ENCODE assay signal across 10 mouse cellular contexts in the genomic region with DNA sequence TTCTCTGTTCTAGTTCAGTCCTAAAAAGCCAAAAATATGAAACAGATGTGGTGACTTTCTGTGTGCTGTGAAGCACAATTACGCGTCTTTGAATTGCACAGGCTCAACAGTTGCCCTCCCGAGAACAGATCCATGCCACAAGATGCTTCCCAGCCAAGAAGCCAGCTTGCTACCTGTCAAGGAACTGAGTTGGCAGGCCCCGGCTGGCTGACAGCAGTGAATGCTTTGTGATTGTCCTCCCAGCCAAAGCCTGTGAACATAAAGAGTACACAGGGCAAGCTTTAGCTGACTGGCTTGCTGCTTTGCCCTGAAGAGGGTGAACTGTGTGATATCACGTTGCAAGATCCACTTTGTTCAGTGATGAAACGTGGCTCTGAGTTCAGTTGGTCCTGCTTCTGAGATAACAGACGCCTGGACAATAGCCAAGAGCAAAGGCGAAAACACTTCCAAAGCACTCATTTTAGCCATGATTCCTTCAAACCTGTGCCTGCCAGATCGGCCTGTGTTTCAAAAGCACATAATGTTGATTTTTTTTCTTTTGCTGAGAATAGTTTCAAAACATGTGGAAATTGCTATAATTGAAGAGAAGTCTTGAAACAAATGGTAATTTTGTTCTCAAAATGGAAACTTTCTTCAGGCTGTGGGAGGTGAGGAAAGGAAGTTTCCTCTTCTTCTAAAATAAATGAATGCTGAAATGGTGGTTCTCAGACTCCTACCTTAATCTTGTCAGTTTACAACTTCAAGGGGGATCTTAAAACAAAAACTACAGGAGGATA.
DNase-seq lines count a peak whose midpoint lies in the region; ATAC-seq and TF ChIP-seq lines count a peak whose summit lies in the region.
"Had no signal": no experiment of that assay in that cellular context is flagged by ENCODE, and none has a peak within 500 bp of the region (broad histone marks: within the 10 kb centered on the region; RNA-seq: fewer than 3 reads in every experiment).

No protein-coding gene starts in this region.

- H3K36me3 ChIP-seq in MEL (ENCODE audit: control insufficient read depth in 1 of 2, insufficient read depth in 2 of 2, low read length in 2 of 2), result peaks cover 0 to 18% of the 10 kb centered on the region in 2 experiments; a peak in 2 of 4 replicates
- H3K36me3 ChIP-seq in forebrain, postnatal 0 days (ENCODE audit: insufficient read depth), result no peaks in the 10 kb centered on the region
- no peaks in the 10 kb centered on the region for H3K36me3 ChIP-seq in limb, embryonic 13.5 days
- no peaks in the 10 kb centered on the region for H3K36me3 ChIP-seq in heart, embryonic 10.5 days

- TF ChIP-seq RAD21 in MEL (IDR thresholded peaks at IDR 0.05; ENCODE audit: low read depth, low read length), result no peak

- H3K9ac ChIP-seq in MEL (ENCODE audit: control insufficient read depth, low read depth, low read length, poor library complexity, severe bottlenecking), result peak overlapping the region; percentile 53
- no peak overlapping the region for H3K9ac ChIP-seq in forebrain, postnatal 0 days
- H3K9ac ChIP-seq in limb, embryonic 13.5 days, result no peak overlapping the region

- no peaks in the 10 kb centered on the region for H3K79me2 ChIP-seq in MEL (ENCODE audit: control insufficient read depth, insufficient read depth, low read length, poor library complexity)

- no peak for TF ChIP-seq POLR2A in cerebellum, adult 2 months (IDR thresholded peaks at IDR 0.05; ENCODE audit: borderline replicate concordance, insufficient read depth, low read length)
- peak in 1 of 2 experiments; percentile 33; a peak in 1 of 4 replicates for TF ChIP-seq POLR2A in MEL (IDR thresholded peaks at IDR 0.05; ENCODE audit: control insufficient read depth in 1 of 2, insufficient read depth in 1 of 2, low read depth in 1 of 2, low read length in 2 of 2, poor library complexity in 1 of 2)

- no peak; the same call in 1 of the 2 replicates for ATAC-seq in cerebellum, adult (ENCODE audit: insufficient number of reproducible peaks, low FRiP score, low TSS enrichment)
- ATAC-seq in forebrain, postnatal 0 days, result peak; percentile 91
- ATAC-seq in limb, embryonic 13.5 days (ENCODE audit: low FRiP score, low read depth), result no peak

- 5% methylated on average over 9 of the region's 9 CpGs for WGBS in cerebellum, adult 2 months
- WGBS in forebrain, postnatal 0 days, result 26% methylated on average over 9 of the region's 9 CpGs
- WGBS in limb, embryonic 13.5 days, result 26% methylated on average over 9 of the region's 9 CpGs
- 44% methylated on average over 9 of the region's 9 CpGs for WGBS in heart, embryonic 10.5 days

- H3K4me1 ChIP-seq in cerebellum, adult 2 months (ENCODE audit: control insufficient read depth, insufficient read depth, low read length), result no peaks in the 10 kb centered on the region
- H3K4me1 ChIP-seq in MEL (ENCODE audit: control insufficient read depth in 1 of 2, insufficient read depth in 2 of 2, low read length in 2 of 2), result peaks cover 13 to 17% of the 10 kb centered on the region in 2 experiments
- H3K4me1 ChIP-seq in forebrain, postnatal 0 days (ENCODE audit: insufficient read depth), result no peaks in the 10 kb centered on the region
- H3K4me1 ChIP-seq in limb, embryonic 13.5 days, result peaks cover 9% of the 10 kb centered on the region
- H3K4me1 ChIP-seq in heart, embryonic 10.5 days, result peaks cover 5% of the 10 kb centered on the region; the same call in 1 of the 2 replicates

- TF ChIP-seq EP300 in MEL (IDR thresholded peaks at IDR 0.05; ENCODE audit: low read depth in 1 of 2, low read length in 2 of 2), result peak; percentile 83 to 92

- no peaks in the 10 kb centered on the region for H3K9me3 ChIP-seq in MEL (replicated peaks; ENCODE audit: insufficient read depth, low read length)
- no peaks in the 10 kb centered on the region for H3K9me3 ChIP-seq in forebrain, postnatal 0 days (ENCODE audit: low read length)
- no peaks in the 10 kb centered on the region for H3K9me3 ChIP-seq in limb, embryonic 13.5 days
- no peaks in the 10 kb centered on the region for H3K9me3 ChIP-seq in heart, embryonic 10.5 days

- H3K4me2 ChIP-seq in forebrain, postnatal 0 days (ENCODE audit: low read depth), result no peak overlapping the region
- peak overlapping the region; percentile 16; the same call in 1 of the 2 replicates for H3K4me2 ChIP-seq in limb, embryonic 13.5 days (replicated peaks)

- no peak for TF ChIP-seq CTCF in cerebellum, adult 2 months (IDR thresholded peaks at IDR 0.05; ENCODE audit: borderline replicate concordance, insufficient read depth, low read depth, low read length)
- no peak for TF ChIP-seq CTCF in MEL (IDR thresholded peaks at IDR 0.05 in 2 of 3, conservative IDR thresholded peaks at IDR 0.05 in 1 of 3; ENCODE audit: control insufficient read depth in 1 of 3, insufficient read depth in 1 of 3, low read depth in 2 of 3, low read length in 3 of 3, poor library complexity in 1 of 3, severe bottlenecking in 1 of 3)
- TF ChIP-seq CTCF in forebrain, postnatal 0 days (IDR thresholded peaks at IDR 0.05; ENCODE audit: low read depth), result no peak

- H3K27me3 ChIP-seq in cerebellum, adult 2 months (ENCODE audit: control insufficient read depth, insufficient read depth, low read length), result no peaks in the 10 kb centered on the region
- no peaks in the 10 kb centered on the region for H3K27me3 ChIP-seq in MEL (ENCODE audit: control insufficient read depth in 1 of 2, insufficient read depth in 2 of 2, low read length in 2 of 2)
- H3K27me3 ChIP-seq in forebrain, postnatal 0 days (ENCODE audit: insufficient read depth, low read length), result no peaks in the 10 kb centered on the region
- peaks cover 3% of the 10 kb centered on the region; the same call in 1 of the 2 replicates for H3K27me3 ChIP-seq in limb, embryonic 13.5 days
- no peaks in the 10 kb centered on the region for H3K27me3 ChIP-seq in heart, embryonic 10.5 days (ENCODE audit: insufficient read depth, poor library complexity, severe bottlenecking)

- no peak overlapping the region for H3K27ac ChIP-seq in cerebellum, adult 2 months (ENCODE audit: insufficient read depth, low read length)
- H3K27ac ChIP-seq in MEL (ENCODE audit: control insufficient read depth, low read depth, low read length), result peak overlapping the region; percentile 82
- H3K27ac ChIP-seq in forebrain, postnatal 0 days (ENCODE audit: low read depth, low read length), result no peak overlapping the region
- H3K27ac ChIP-seq in limb, embryonic 13.5 days, result peak overlapping the region; percentile 44; the same call in 1 of the 2 replicates
- no peak overlapping the region for H3K27ac ChIP-seq in heart, embryonic 10.5 days
- H3K27ac ChIP-seq: layer of hippocampus, adult 2 months had no signal

- H3K4me3 ChIP-seq in cerebellum, adult 2 months (replicated peaks; ENCODE audit: insufficient read depth, low read depth, low read length), result no peak overlapping the region
- H3K4me3 ChIP-seq in MEL (ENCODE audit: control insufficient read depth in 1 of 2, insufficient read depth in 1 of 2, low read depth in 2 of 2, low read length in 2 of 2), result peak overlapping the region; percentile 16 to 32; a peak in 3 of 4 replicates
- H3K4me3 ChIP-seq in forebrain, postnatal 0 days (ENCODE audit: low read depth, low read length), result no peak overlapping the region
- H3K4me3 ChIP-seq in limb, embryonic 13.5 days, result no peak overlapping the region
- H3K4me3 ChIP-seq in heart, embryonic 10.5 days, result no peak overlapping the region
- H3K4me3 ChIP-seq: layer of hippocampus, adult 2 months; myocyte had no signal

- DNase-seq in cerebellum, adult 2 months, result peak; percentile 9 to 11
- peak; percentile 79 for DNase-seq in MEL (ENCODE audit: low read depth, low spot score)
- peak; percentile 57 for DNase-seq in forebrain, postnatal 0 days
- no peak for DNase-seq in B cell, adult 2 months
- DNase-seq in heart, embryonic 10.5 days (ENCODE audit: low spot score), result no peak
- no peak for DNase-seq in adrenal gland, postnatal 14 days

TF ChIP-seq in MEL, 35 proteins besides CTCF, POLR2A, EP300 and RAD21 (continues in another document):
- peak; percentile 77 for TF ChIP-seq ETS1 (IDR thresholded peaks at IDR 0.05; ENCODE audit: low read depth, low read length)
- peak; percentile 84 for TF ChIP-seq MYB (IDR thresholded peaks at IDR 0.05; ENCODE audit: low read depth, low read length)
- peak; percentile 72 for TF ChIP-seq MXI1 (IDR thresholded peaks at IDR 0.05; ENCODE audit: low read depth, low read length)
- peak; percentile 77 for TF ChIP-seq GATA1 (IDR thresholded peaks at IDR 0.05; ENCODE audit: low read depth, low read length)
- TF ChIP-seq KAT2A (conservative IDR thresholded peaks at IDR 0.05; ENCODE audit: low read depth, low read length), result no peak
- TF ChIP-seq ZNF384 (IDR thresholded peaks at IDR 0.05; ENCODE audit: low read depth, low read length), result 0 out of 2 replicates have a peak, but pooled peaks have one; percentile 9
- TF ChIP-seq UBTF (IDR thresholded peaks at IDR 0.05; ENCODE audit: borderline replicate concordance, insufficient read depth, low read depth, low read length), result no peak
- TF ChIP-seq MAFK (IDR thresholded peaks at IDR 0.05; ENCODE audit: borderline replicate concordance, low read depth, low read length), result no peak
- no peak for TF ChIP-seq HCFC1 (IDR thresholded peaks at IDR 0.05; ENCODE audit: low read depth, low read length)
- TF ChIP-seq JUND (IDR thresholded peaks at IDR 0.05; ENCODE audit: low read depth, low read length), result no peak
- TF ChIP-seq BHLHE40 (IDR thresholded peaks at IDR 0.05; ENCODE audit: borderline replicate concordance, low read depth, low read length), result no peak; the same call in 1 of the 2 replicates
- TF ChIP-seq TCF12 (IDR thresholded peaks at IDR 0.05; ENCODE audit: low read depth, low read length), result peak; percentile 77
- no peak for TF ChIP-seq USF1 (IDR thresholded peaks at IDR 0.05; ENCODE audit: low read depth, low read length)
- no peak for TF ChIP-seq ZMIZ1 (IDR thresholded peaks at IDR 0.05; ENCODE audit: low read depth, low read length)
- 0 out of 2 replicates have a peak, but pooled peaks have one; percentile 47 for TF ChIP-seq MAZ (IDR thresholded peaks at IDR 0.05; ENCODE audit: low read depth, low read length)
- TF ChIP-seq NELFE (IDR thresholded peaks at IDR 0.05; ENCODE audit: low read depth, low read length), result peak; percentile 38; the same call in 1 of the 2 replicates
- TF ChIP-seq GABPA (IDR thresholded peaks at IDR 0.05; ENCODE audit: low read depth, low read length), result no peak
- TF ChIP-seq ELF1 (IDR thresholded peaks at IDR 0.05; ENCODE audit: low read depth, low read length), result no peak
- TF ChIP-seq MYC (IDR thresholded peaks at IDR 0.05; ENCODE audit: low read depth, low read length), result peak; percentile 75; the same call in 1 of the 2 replicates
- TF ChIP-seq MAX (IDR thresholded peaks at IDR 0.05; ENCODE audit: low read length), result peak; percentile 87
- no peak for TF ChIP-seq SMC3 (IDR thresholded peaks at IDR 0.05; ENCODE audit: low read depth, low read length)
- TF ChIP-seq POLR2AphosphoS2 (IDR thresholded peaks at IDR 0.05; ENCODE audit: low read length), result no peak
- TF ChIP-seq MEF2A (IDR thresholded peaks at IDR 0.05; ENCODE audit: extremely low read depth, insufficient replicate concordance, low read depth, low read length, poor library complexity, severe bottlenecking), result no peak
- TF ChIP-seq ZC3H11A (IDR thresholded peaks at IDR 0.05; ENCODE audit: low read depth, low read length), result no peak

Comparison
In these comparisons a context has a peak if more than half of its experiments do, and no peak if none do; other contexts are left out.
1. DNase-seq: peak in cerebellum, adult 2 months (2 of 2), MEL (single experiment) and forebrain, postnatal 0 days (single experiment); none in B cell, adult 2 months (0 of 2), heart, embryonic 10.5 days (single experiment) and adrenal gland, postnatal 14 days (single experiment).
2. H3K27ac ChIP-seq: peak in MEL (single experiment) and limb, embryonic 13.5 days (single experiment); none in cerebellum, adult 2 months (single experiment), forebrain, postnatal 0 days (single experiment) and heart, embryonic 10.5 days (single experiment).
3. H3K4me3 ChIP-seq: peak in MEL (2 of 2); none in cerebellum, adult 2 months (single experiment), forebrain, postnatal 0 days (single experiment), limb, embryonic 13.5 days (single experiment) and heart, embryonic 10.5 days (single experiment).